Mouse (Mus musculus) liver, adult 2 months (tissue): Measurements from ENCODE around the gene Tacc3. TPM values are rescaled to one million over a fixed set of nuclear protein-coding genes. Genes with fewer than 3 reads are reported as not detected.
A peak's percentile ranks its signal among the peaks of the same experiment; 100 is the strongest.

ENCODE experiments used
- DNase-seq: peaks from one replicate; pipeline ENCODE4 v3.0.0-alpha.2; 2011; ENCODE audit warnings: low read depth, low spot score; ENCODE audit errors: extremely low read depth
- H3K27ac ChIP-seq: fragments of 200-500 bp; replicated peaks from 2 replicates; pipeline ENCODE4 v1.5.1; 2012; ENCODE audit warnings: low read depth, mild to moderate bottlenecking, control low read depth, inconsistent platforms, low read length; ENCODE audit not compliant: insufficient read depth
- H3K27me3 ChIP-seq: fragments of 200-500 bp; 2 replicates; pipeline ENCODE4 v1.6.1; 2012; ENCODE audit warnings: mild to moderate bottlenecking, moderate library complexity, low read length, inconsistent platforms; ENCODE audit not compliant: control insufficient read depth, insufficient read depth
- H3K36me3 ChIP-seq: fragments of 200-500 bp; 2 replicates; pipeline ENCODE4 v1.6.1; 2012; ENCODE audit warnings: low read length, inconsistent platforms; ENCODE audit not compliant: control insufficient read depth, insufficient read depth
- H3K4me1 ChIP-seq: fragments of 200-500 bp; 2 replicates; pipeline ENCODE4 v1.6.1; 2011; ENCODE audit warnings: low read length; ENCODE audit not compliant: control insufficient read depth, insufficient read depth
- H3K4me3 ChIP-seq: fragments of 200-500 bp; 2 replicates; pipeline ENCODE4 v1.5.1; 2011; ENCODE audit warnings: low read depth, mild to moderate bottlenecking, control low read depth, low read length, moderate library complexity; ENCODE audit not compliant: insufficient read depth
- H3K79me2 ChIP-seq: fragments of 200-500 bp; 2 replicates; pipeline ENCODE4 v1.6.1; 2012; ENCODE audit warnings: inconsistent platforms, mild to moderate bottlenecking, low read length, moderate library complexity; ENCODE audit not compliant: control insufficient read depth, insufficient read depth
- H3K9ac ChIP-seq: fragments of 200-500 bp; 2 replicates; pipeline ENCODE4 v1.6.1; 2012; ENCODE audit warnings: low read depth, mild to moderate bottlenecking, control low read depth, inconsistent platforms, low read length
- CTCF ChIP-seq: fragments of 200-500 bp; IDR thresholded peaks from 2 replicates; pipeline ENCODE4 v1.5.1; 2011; ENCODE audit warnings: low read depth, low read length, control low read depth
- POLR2A ChIP-seq: fragments of 200-500 bp; IDR thresholded peaks from 2 replicates; pipeline ENCODE4 v1.6.1; 2011; ENCODE audit warnings: low read length, control low read depth; ENCODE audit not compliant: insufficient read depth; ENCODE audit errors: extremely low read depth
- WGBS: fragments of 180-500 bp; shearing (Covaris S2); methylation state at CpG from one replicate; pipeline ENCODE4 v1.1.7; 2018; 5-methylcytosine and 5-hydroxymethylcytosine counted together
- polyA plus RNA-seq: library from polyadenylated mRNA; depleted of rRNA; stranded (reverse); fragments of >200 nt; gene quantifications from 2 replicates; pipeline ENCODE4 v1.2.3, GENCODE M21; 2012
- total RNA-seq: library from RNA; depleted of rRNA; stranded (reverse); fragments of >200 nt; gene quantifications from 2 replicates; pipeline ENCODE4 v1.2.3, GENCODE M21; 2014

Gene Tacc3
- total and polyA plus RNA-seq, 2 experiments, result 0.92 to 1.3 TPM

- Histone ChIP-seq H3K4me3 (no peak overlapping the region), H3K4me1 (no peaks in the 10 kb centered on the region; the same call in 1 of the 2 replicates), H3K79me2 (no peaks in the 10 kb centered on the region), H3K36me3 (no peaks in the 10 kb centered on the region), H3K9ac (no peak overlapping the region), H3K27ac (no peak overlapping the region), H3K27me3 (no peaks in the 10 kb centered on the region)
- 80% methylated on average over 9 of the region's 9 CpGs for WGBS
- DNase-seq, result no peak
- no peak for TF ChIP-seq POLR2A
- no peak for TF ChIP-seq CTCF
Measured at GRCm38 (mm10) chr5:33694461-33694847, 36.5 kb downstream of the Tacc3 start.

- DNase-seq, result no peak
- no peak for TF ChIP-seq CTCF
- TF ChIP-seq POLR2A, result no peak
- H3K9ac ChIP-seq, result peak overlapping the region; percentile 77
- WGBS, result 2% methylated on average over 68 of the region's 71 CpGs
- no peaks in the 10 kb centered on the region for H3K79me2 ChIP-seq
- H3K36me3 ChIP-seq, result no peaks in the 10 kb centered on the region
- no peaks in the 10 kb centered on the region; the same call in 1 of the 2 replicates for H3K4me1 ChIP-seq
- H3K27me3 ChIP-seq, result no peaks in the 10 kb centered on the region
- no peak overlapping the region for H3K27ac ChIP-seq
- H3K4me3 ChIP-seq, result peak overlapping the region; percentile 50
Measured at GRCm38 (mm10) chr5:33694848-33695717, 37.2 kb downstream of the Tacc3 start.

- Histone ChIP-seq H3K4me3 (peak overlapping the region; percentile 50; the same call in 1 of the 2 replicates), H3K9ac (no peak overlapping the region; the same call in 1 of the 2 replicates), H3K27ac (no peak overlapping the region), H3K4me1 (no peaks in the 10 kb centered on the region; the same call in 1 of the 2 replicates), H3K79me2 (no peaks in the 10 kb centered on the region), H3K27me3 (no peaks in the 10 kb centered on the region), H3K36me3 (no peaks in the 10 kb centered on the region)
- TF ChIP-seq POLR2A (no peak), CTCF (no peak)
- DNase-seq, result no peak
- 30% methylated on average over 24 of the region's 24 CpGs for WGBS
Measured at GRCm38 (mm10) chr5:33695718-33696121, 37.8 kb downstream of the Tacc3 start.

- DNase-seq, result no peak
- Histone ChIP-seq H3K9ac (no peak overlapping the region), H3K27ac (no peak overlapping the region), H3K4me1 (no peaks in the 10 kb centered on the region; the same call in 1 of the 2 replicates), H3K36me3 (no peaks in the 10 kb centered on the region), H3K79me2 (no peaks in the 10 kb centered on the region), H3K4me3 (no peak overlapping the region), H3K27me3 (no peaks in the 10 kb centered on the region)
- TF ChIP-seq CTCF (no peak), POLR2A (no peak)
- 93% methylated on average over 5 of the region's 5 CpGs for WGBS
Measured at GRCm38 (mm10) chr5:33696430-33696829, 38.5 kb downstream of the Tacc3 start.

GRCm38 (mm10) chr5:33697534-33697933, 39.6 kb downstream of the Tacc3 start:
- 89% methylated on average over 1 of the region's 1 CpGs for WGBS
- Histone ChIP-seq H3K4me1 (no peaks in the 10 kb centered on the region; the same call in 1 of the 2 replicates), H3K4me3 (no peak overlapping the region), H3K79me2 (no peaks in the 10 kb centered on the region), H3K9ac (no peak overlapping the region), H3K27me3 (no peaks in the 10 kb centered on the region), H3K27ac (no peak overlapping the region), H3K36me3 (no peaks in the 10 kb centered on the region)
- DNase-seq, result no peak
- TF ChIP-seq POLR2A (no peak), CTCF (no peak)
